Mouse (Mus musculus) lung, postnatal 0 days (tissue): Measurements from ENCODE around the gene Adh1.

Experiments used
- CTCF ChIP-seq: IDR thresholded peaks from 2 replicates; pipeline ENCODE4 v1.5.1; 2016; ENCODE audit warnings: antibody characterized with exemption, mild to moderate bottlenecking
- EP300 ChIP-seq: IDR thresholded peaks from 2 replicates; pipeline ENCODE4 v1.6.1; 2016; ENCODE audit warnings: antibody characterized with exemption, mild to moderate bottlenecking, control low read depth

DNA sequence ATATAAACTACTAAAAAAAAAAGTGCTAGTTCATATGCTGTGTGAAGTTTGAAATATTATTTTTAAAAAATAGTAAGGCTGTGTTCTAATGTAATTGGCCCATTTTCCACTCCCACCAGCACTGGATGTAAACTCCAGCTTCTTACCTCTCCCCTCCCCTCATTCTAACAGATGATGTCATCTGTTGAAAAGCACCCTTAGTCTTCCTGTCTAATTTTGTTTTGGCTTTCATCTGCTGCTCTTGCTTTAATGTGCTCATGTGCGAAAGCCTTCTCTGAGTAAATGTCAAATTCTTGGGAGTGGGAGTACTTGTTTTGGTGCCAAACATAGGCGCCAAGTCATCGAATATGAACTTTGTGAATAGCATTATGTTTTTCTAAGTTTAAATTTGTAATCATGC lies 3.9 kb downstream of the Adh1 start:
- TF ChIP-seq CTCF, result no peak
- no peak for TF ChIP-seq EP300
